Mouse (Mus musculus): ENCODE measurements around the gene Rb1. TPM values are rescaled to one million over a fixed set of nuclear protein-coding genes. Genes with fewer than 3 reads are reported as not detected.

Rb1 gene
- polyA plus RNA-seq, 1 experiment from 2014 or later = 15.8 TPM

GRCm38 (mm10) chr14:73239291-73239690, 86.3 kb downstream of the Rb1 start:
- H3K36me3 ChIP-seq (ENCODE audit: control insufficient read depth, insufficient read depth) = 0 out of 2 replicates have a peak, but pooled peaks cover 2% of the 10 kb centered on the region
- peak overlapping the region; percentile 74 for H3K4me2 ChIP-seq (ENCODE audit: low read length)
- H3K4me1 ChIP-seq (replicated peaks; ENCODE audit: control insufficient read depth, insufficient read depth, low read length) = peaks cover 7% of the 10 kb centered on the region
- no peaks in the 10 kb centered on the region for H3K27me3 ChIP-seq (replicated peaks; ENCODE audit: control insufficient read depth, insufficient read depth, low read length)
- 1% methylated on average over 6 of the region's 6 CpGs for WGBS
- peak; percentile 56; the same call in 1 of the 2 replicates for ATAC-seq
- H3K9ac ChIP-seq (replicated peaks; ENCODE audit: low read depth, low read length) = peak overlapping the region; percentile 54
- peak overlapping the region; percentile 54 for H3K4me3 ChIP-seq (replicated peaks; ENCODE audit: low read length)
- H3K27ac ChIP-seq (ENCODE audit: low read length) = no peak overlapping the region
- H3K9me3 ChIP-seq (ENCODE audit: control insufficient read depth, low read length) = no peaks in the 10 kb centered on the region

GRCm38 (mm10) chr14:73238498-73239250, 86.9 kb downstream of the Rb1 start:
- no peaks in the 10 kb centered on the region for H3K9me3 ChIP-seq (ENCODE audit: control insufficient read depth, low read length)
- peak overlapping the region; percentile 54 for H3K4me3 ChIP-seq (replicated peaks; ENCODE audit: low read length)
- peaks cover 7% of the 10 kb centered on the region for H3K4me1 ChIP-seq (replicated peaks; ENCODE audit: control insufficient read depth, insufficient read depth, low read length)
- ATAC-seq = peak; percentile 84
- peak overlapping the region; percentile 54 for H3K9ac ChIP-seq (replicated peaks; ENCODE audit: low read depth, low read length)
- H3K4me2 ChIP-seq (ENCODE audit: low read length) = peak overlapping the region; percentile 74
- WGBS = under 1% methylated on average over 20 of the region's 20 CpGs
- H3K27me3 ChIP-seq (replicated peaks; ENCODE audit: control insufficient read depth, insufficient read depth, low read length) = no peaks in the 10 kb centered on the region
- H3K36me3 ChIP-seq (ENCODE audit: control insufficient read depth, insufficient read depth) = 0 out of 2 replicates have a peak, but pooled peaks cover 2% of the 10 kb centered on the region
- peak overlapping the region; percentile 80 for H3K27ac ChIP-seq (ENCODE audit: low read length)

- whole genome bisulfite sequencing = under 1% methylated on average over 19 of the region's 19 CpGs
- H3K4me2 ChIP-seq (ENCODE audit: low read length) = peak within 1 kb of the TSS; percentile 74
- peak within 1 kb of the TSS; percentile 54 for H3K4me3 ChIP-seq (replicated peaks; ENCODE audit: low read length)
- peaks cover 7% of the 10 kb centered on the region for H3K4me1 ChIP-seq (replicated peaks; ENCODE audit: control insufficient read depth, insufficient read depth, low read length)
- ATAC-seq = peak; percentile 77
- 0 out of 2 replicates have a peak, but pooled peaks cover 2% of the 10 kb centered on the region for H3K36me3 ChIP-seq (ENCODE audit: control insufficient read depth, insufficient read depth)
- H3K9me3 ChIP-seq (ENCODE audit: control insufficient read depth, low read length) = no peaks in the 10 kb centered on the region
- peak within 1 kb of the TSS; percentile 80 for H3K27ac ChIP-seq (ENCODE audit: low read length)
- H3K27me3 ChIP-seq (replicated peaks; ENCODE audit: control insufficient read depth, insufficient read depth, low read length) = no peaks in the 10 kb centered on the region
- peak within 1 kb of the TSS; percentile 54 for H3K9ac ChIP-seq (replicated peaks; ENCODE audit: low read depth, low read length)
Observed at GRCm38 (mm10) chr14:73237848-73238321, 87.7 kb downstream of the Rb1 start, which contains the start of gene Lpar6. Lpar6 (plus strand) TSS chr14:73237895.

- no peak overlapping the region for H3K4me3 ChIP-seq (replicated peaks; ENCODE audit: low read length)
- 15% methylated on average over 2 of the region's 2 CpGs for WGBS
- H3K36me3 ChIP-seq (ENCODE audit: control insufficient read depth, insufficient read depth) = no peaks in the 10 kb centered on the region
- no peak for ATAC-seq
- no peak overlapping the region for H3K4me2 ChIP-seq (ENCODE audit: low read length)
- H3K9ac ChIP-seq (replicated peaks; ENCODE audit: low read depth, low read length) = no peak overlapping the region
- H3K27ac ChIP-seq (ENCODE audit: low read length) = no peak overlapping the region
- H3K4me1 ChIP-seq (replicated peaks; ENCODE audit: control insufficient read depth, insufficient read depth, low read length) = peaks cover 13% of the 10 kb centered on the region
- no peaks in the 10 kb centered on the region for H3K27me3 ChIP-seq (replicated peaks; ENCODE audit: control insufficient read depth, insufficient read depth, low read length)
- no peaks in the 10 kb centered on the region for H3K9me3 ChIP-seq (ENCODE audit: control insufficient read depth, low read length)
Observed at GRCm38 (mm10) chr14:73234468-73235031, 91.1 kb downstream of the Rb1 start.

- H3K9ac ChIP-seq (replicated peaks; ENCODE audit: low read depth, low read length) = no peak overlapping the region
- no peaks in the 10 kb centered on the region for H3K9me3 ChIP-seq (ENCODE audit: control insufficient read depth, low read length)
- WGBS = 18% methylated on average over 5 of the region's 5 CpGs
- H3K4me1 ChIP-seq (replicated peaks; ENCODE audit: control insufficient read depth, insufficient read depth, low read length) = peaks cover 10% of the 10 kb centered on the region
- ATAC-seq = no peak
- no peaks in the 10 kb centered on the region for H3K36me3 ChIP-seq (ENCODE audit: control insufficient read depth, insufficient read depth)
- no peaks in the 10 kb centered on the region for H3K27me3 ChIP-seq (replicated peaks; ENCODE audit: control insufficient read depth, insufficient read depth, low read length)
- H3K4me3 ChIP-seq (replicated peaks; ENCODE audit: low read length) = no peak overlapping the region
- no peak overlapping the region for H3K27ac ChIP-seq (ENCODE audit: low read length)
- no peak overlapping the region for H3K4me2 ChIP-seq (ENCODE audit: low read length)
Observed at GRCm38 (mm10) chr14:73231286-73231982, 94.2 kb downstream of the Rb1 start.

- H3K27me3 ChIP-seq (replicated peaks; ENCODE audit: control insufficient read depth, insufficient read depth, low read length) = no peaks in the 10 kb centered on the region
- no peak overlapping the region for H3K27ac ChIP-seq (ENCODE audit: low read length)
- no peak for ATAC-seq
- no peak overlapping the region for H3K4me3 ChIP-seq (replicated peaks; ENCODE audit: low read length)
- H3K9me3 ChIP-seq (ENCODE audit: control insufficient read depth, low read length) = no peaks in the 10 kb centered on the region
- no peak overlapping the region for H3K9ac ChIP-seq (replicated peaks; ENCODE audit: low read depth, low read length)
- WGBS = 0% methylated on average over 1 of the region's 1 CpGs
- H3K4me2 ChIP-seq (ENCODE audit: low read length) = no peak overlapping the region
- no peaks in the 10 kb centered on the region for H3K36me3 ChIP-seq (ENCODE audit: control insufficient read depth, insufficient read depth)
- peaks cover 11% of the 10 kb centered on the region for H3K4me1 ChIP-seq (replicated peaks; ENCODE audit: control insufficient read depth, insufficient read depth, low read length)
Observed at GRCm38 (mm10) chr14:73226849-73227248, 98.8 kb downstream of the Rb1 start.

GRCm38 (mm10) chr14:73226346-73226745, 99.3 kb downstream of the Rb1 start:
- H3K27ac ChIP-seq (ENCODE audit: low read length) = no peak overlapping the region
- peaks cover 7% of the 10 kb centered on the region for H3K4me1 ChIP-seq (replicated peaks; ENCODE audit: control insufficient read depth, insufficient read depth, low read length)
- H3K4me2 ChIP-seq (ENCODE audit: low read length) = no peak overlapping the region
- no peak overlapping the region for H3K4me3 ChIP-seq (replicated peaks; ENCODE audit: low read length)
- no peak overlapping the region for H3K9ac ChIP-seq (replicated peaks; ENCODE audit: low read depth, low read length)
- H3K9me3 ChIP-seq (ENCODE audit: control insufficient read depth, low read length) = no peaks in the 10 kb centered on the region
- H3K36me3 ChIP-seq (ENCODE audit: control insufficient read depth, insufficient read depth) = no peaks in the 10 kb centered on the region
- peak; percentile 52; the same call in 1 of the 2 replicates for ATAC-seq
- WGBS = 34% methylated on average over 3 of the region's 3 CpGs
- no peaks in the 10 kb centered on the region for H3K27me3 ChIP-seq (replicated peaks; ENCODE audit: control insufficient read depth, insufficient read depth, low read length)

GRCm38 (mm10) chr14:73222316-73222970, 103.2 kb downstream of the Rb1 start:
- Histone ChIP-seq H3K9ac (replicated peaks; ENCODE audit: low read depth, low read length) (no peak overlapping the region), H3K4me1 (replicated peaks; ENCODE audit: control insufficient read depth, insufficient read depth, low read length) (peaks cover 4% of the 10 kb centered on the region), H3K27ac (ENCODE audit: low read length) (no peak overlapping the region), H3K9me3 (ENCODE audit: control insufficient read depth, low read length) (no peaks in the 10 kb centered on the region), H3K4me2 (ENCODE audit: low read length) (no peak overlapping the region), H3K36me3 (ENCODE audit: control insufficient read depth, insufficient read depth) (no peaks in the 10 kb centered on the region), H3K27me3 (replicated peaks; ENCODE audit: control insufficient read depth, insufficient read depth, low read length) (no peaks in the 10 kb centered on the region), H3K4me3 (replicated peaks; ENCODE audit: low read length) (no peak overlapping the region)
- ATAC-seq = no peak
- 93% methylated on average over 9 of the region's 9 CpGs for WGBS

All from forebrain, embryonic 16.5 days (tissue).